ENCODE assay signal across 18 mouse cellular contexts in genomic region chr8:117022297-117022993, GRCm38 (mm10). TPM values are rescaled to one million over a fixed set of nuclear protein-coding genes. Genes with fewer than 3 reads are reported as not detected.
DNase-seq lines count a peak whose midpoint lies in the region; TF ChIP-seq lines count a peak whose summit lies in the region.
"Had no signal": no experiment of that assay in that cellular context is flagged by ENCODE, and none has a peak within 500 bp of the region (broad histone marks: within the 10 kb centered on the region; RNA-seq: fewer than 3 reads in every experiment).

No protein-coding gene starts in this region.

- no peak overlapping the region for H3K27ac ChIP-seq in heart, adult 2 months
- H3K27ac ChIP-seq: heart, embryonic 15.5 days had no signal

- TF ChIP-seq EP300 in heart, adult 2 months (IDR thresholded peaks at IDR 0.05; ENCODE audit: insufficient read depth, low read depth, low read length): no peak

- no peaks in the 10 kb centered on the region for H3K79me2 ChIP-seq in heart, adult 2 months (replicated peaks; ENCODE audit: control insufficient read depth, insufficient read depth, low read length)

- no peak overlapping the region for H3K9ac ChIP-seq in heart, adult 2 months (ENCODE audit: low read depth, low read length)
- H3K9ac ChIP-seq: heart, embryonic 15.5 days had no signal

- intact Hi-C loops in heart, adult 2 months (cut with DNase I): no loop called here
- intact Hi-C loops in heart, postnatal 36 days (cut with DNase I): no loop called here

- TF ChIP-seq CTCF in heart, adult 2 months (IDR thresholded peaks at IDR 0.05): 0 out of 2 replicates have a peak, but pooled peaks have one; percentile 12

- 57% methylated on average over 1 of the region's 1 CpGs for WGBS in heart, adult 2 months

- no peak overlapping the region for H3K4me3 ChIP-seq in heart, adult 2 months
- H3K4me3 ChIP-seq: erythroblast, embryonic 14.5 days; heart, embryonic 15.5 days had no signal

- H3K27me3 ChIP-seq in heart, adult 2 months (ENCODE audit: control insufficient read depth, insufficient read depth, low read length): no peaks in the 10 kb centered on the region
- H3K27me3 ChIP-seq: heart, embryonic 15.5 days had no signal

- no peak for DNase-seq in heart, adult 2 months
- no peak for DNase-seq in heart, postnatal 36 days
- DNase-seq in kidney, postnatal 4 days: peak; percentile 22 to 47
- DNase-seq in kidney, postnatal 36 days: no peak
- peak; percentile 8 for DNase-seq in A20 (ENCODE audit: low read depth, low spot score)
- peak; percentile 12 for DNase-seq in lung, postnatal 36 days
- DNase-seq in urinary bladder, postnatal 36 days (ENCODE audit: low spot score in 2 of 2): no peak
- no peak for DNase-seq in frontal cortex, postnatal 10 days (ENCODE audit: low spot score in 2 of 2)
- DNase-seq: adrenal gland, postnatal 36 days; embryo, embryonic 11 days; gastrocnemius, postnatal 36 days; liver had no signal

- H3K4me1 ChIP-seq in heart, adult 2 months (ENCODE audit: control insufficient read depth, insufficient read depth, low read length): no peaks in the 10 kb centered on the region
- H3K4me1 ChIP-seq: heart, embryonic 15.5 days had no signal

- no peak for TF ChIP-seq POLR2A in heart, adult 2 months (IDR thresholded peaks at IDR 0.05; ENCODE audit: insufficient read depth, low read depth, low read length)

- H3K36me3 ChIP-seq in heart, adult 2 months (ENCODE audit: control insufficient read depth, insufficient read depth, low read length): no peaks in the 10 kb centered on the region
- H3K36me3 ChIP-seq: G1E; heart, embryonic 15.5 days had no signal

RNA-seq across cellular contexts. Expression of gene Gcsh, which starts 29.1 kb away (rescaled TPM):
- total RNA-seq in heart, adult 2 months (2021): 10 to 100 TPM; 51.2 to 55.1 TPM
- 34.8 and 63.6 TPM in 2 replicates for polyA plus RNA-seq in heart, adult 2 months (2012; rRNA removed)
- total RNA-seq in heart, postnatal 36 days (2021): 10 to 100 TPM; 48.8 to 52.0 TPM

RNA-seq across cellular contexts. Expression of gene 1700030J22Rik, which starts 43.7 kb away (rescaled TPM):
- total RNA-seq in heart, adult 2 months (2021): under 1 TPM; 0.44 to 0.68 TPM
- 0.35 and 0.41 TPM in 2 replicates for polyA plus RNA-seq in heart, adult 2 months (2012; rRNA removed)
- total RNA-seq in heart, postnatal 36 days (2021): under 1 TPM; 0.39 to 0.43 TPM
- total RNA-seq: neutrophil, adult 5-6 weeks had no signal

RNA-seq across cellular contexts. Expression of gene Pkd1l2, which starts 59.8 kb away (rescaled TPM):
- not detected for total RNA-seq in heart, adult 2 months (2021)
- 0.06 TPM in 1 of 2 replicates, not detected in the other for polyA plus RNA-seq in heart, adult 2 months (2012; rRNA removed)
- under 1 TPM in 1 of 2 experiments, not detected in 1; 0.08 TPM for total RNA-seq in heart, postnatal 36 days (2021)
- total RNA-seq: left cerebral cortex, postnatal 10 days had no signal
- polyA plus RNA-seq: C2C12; erythroblast, embryonic 14.5 days had no signal

Comparison
In these comparisons a context has a peak if more than half of its experiments do, and no peak if none do; other contexts are left out.
1. DNase-seq: peak in kidney, postnatal 4 days (2 of 2), A20 (single experiment) and lung, postnatal 36 days (single experiment); none in heart, adult 2 months (0 of 2), heart, postnatal 36 days (0 of 2), kidney, postnatal 36 days (0 of 2), urinary bladder, postnatal 36 days (0 of 2) and frontal cortex, postnatal 10 days (0 of 2).